Comparison of ENCODE assay signal across 8 mouse cellular contexts in the genomic region with DNA sequence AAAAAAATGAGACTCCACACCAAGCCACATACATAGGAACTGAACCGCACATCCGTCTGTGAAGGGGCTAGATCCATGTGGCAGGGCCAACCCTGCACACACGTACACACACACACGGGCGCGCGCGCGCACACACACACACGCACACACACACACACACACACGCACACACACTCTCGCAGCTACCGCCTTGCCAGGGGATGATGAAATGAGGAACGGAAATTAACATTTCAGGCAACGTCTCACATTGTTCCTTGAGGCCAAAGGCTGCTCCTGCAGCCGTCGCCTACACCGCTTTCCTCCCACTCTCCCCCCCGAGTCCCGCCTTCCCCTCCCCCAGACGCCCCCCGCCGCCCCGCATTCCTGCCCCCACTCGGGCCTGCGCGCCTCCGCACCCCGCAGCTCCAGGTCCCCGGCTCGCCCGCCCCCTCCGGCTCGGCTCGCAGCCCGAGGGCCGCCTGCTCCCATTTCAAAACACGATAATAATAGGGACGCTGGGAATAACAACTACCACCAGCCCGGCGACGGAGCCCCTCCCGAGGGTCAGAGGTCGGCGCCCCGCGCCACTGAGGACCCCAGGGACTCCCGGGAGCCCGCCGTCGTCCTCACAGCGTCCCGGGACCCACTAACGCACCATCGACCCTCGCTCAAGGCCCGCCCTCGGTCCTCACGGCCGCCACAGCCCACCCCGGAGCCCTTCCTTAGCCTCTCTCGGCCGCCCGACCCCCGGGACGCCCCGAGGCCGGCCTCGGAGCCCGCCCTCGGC. TPM values are rescaled to one million over a fixed set of nuclear protein-coding genes. Genes with fewer than 3 reads are reported as not detected.
A peak's percentile ranks its signal among the peaks of the same experiment; 100 is the strongest.
DNase-seq lines count a peak whose midpoint lies in the region; ATAC-seq lines count a peak whose summit lies in the region.

No protein-coding gene starts in this region.

- H3K36me3 ChIP-seq in embryonic facial prominence, embryonic 13.5 days: peaks cover 6% of the 10 kb centered on the region; the same call in 1 of the 2 replicates
- 0 out of 2 replicates have a peak, but pooled peaks cover 6% of the 10 kb centered on the region for H3K36me3 ChIP-seq in heart, embryonic 10.5 days
- no peaks in the 10 kb centered on the region for H3K36me3 ChIP-seq in kidney, embryonic 15.5 days
- H3K36me3 ChIP-seq in liver, embryonic 11.5 days (ENCODE audit: control insufficient read depth, insufficient read depth, low read length): no peaks in the 10 kb centered on the region
- peaks cover 4% of the 10 kb centered on the region; the same call in 1 of the 2 replicates for H3K36me3 ChIP-seq in stomach, embryonic 14.5 days (ENCODE audit: control insufficient read depth, insufficient read depth, low read length)

- peak overlapping the region; percentile 70 for H3K4me2 ChIP-seq in embryonic facial prominence, embryonic 13.5 days
- peak overlapping the region; percentile 80 for H3K4me2 ChIP-seq in kidney, embryonic 15.5 days
- peak overlapping the region; percentile 77 for H3K4me2 ChIP-seq in liver, embryonic 11.5 days
- H3K4me2 ChIP-seq in stomach, embryonic 14.5 days (replicated peaks; ENCODE audit: low read depth, low read length): peak overlapping the region; percentile 77

- H3K9ac ChIP-seq in embryonic facial prominence, embryonic 13.5 days: peak overlapping the region; percentile 100
- H3K9ac ChIP-seq in kidney, embryonic 15.5 days: peak overlapping the region; percentile 100
- H3K9ac ChIP-seq in liver, embryonic 11.5 days (ENCODE audit: low read depth, low read length): peak overlapping the region; percentile 100
- H3K9ac ChIP-seq in stomach, embryonic 14.5 days (replicated peaks; ENCODE audit: low read depth, low read length): peak overlapping the region; percentile 99

- H3K27ac ChIP-seq in embryonic facial prominence, embryonic 13.5 days: peak overlapping the region; percentile 97
- H3K27ac ChIP-seq in heart, embryonic 10.5 days: peak overlapping the region; percentile 100
- peak overlapping the region; percentile 99 for H3K27ac ChIP-seq in kidney, embryonic 15.5 days
- H3K27ac ChIP-seq in liver, embryonic 11.5 days (ENCODE audit: low read depth, low read length): peak overlapping the region; percentile 97
- H3K27ac ChIP-seq in stomach, embryonic 14.5 days (ENCODE audit: low read length): peak overlapping the region; percentile 96

- H3K4me3 ChIP-seq in embryonic facial prominence, embryonic 13.5 days: peak overlapping the region; percentile 100
- H3K4me3 ChIP-seq in heart, embryonic 10.5 days: peak overlapping the region; percentile 100
- peak overlapping the region; percentile 100 for H3K4me3 ChIP-seq in kidney, embryonic 15.5 days (replicated peaks)
- peak overlapping the region; percentile 100 for H3K4me3 ChIP-seq in liver, embryonic 11.5 days (ENCODE audit: low read depth, low read length)
- H3K4me3 ChIP-seq in stomach, embryonic 14.5 days (ENCODE audit: low read depth, low read length): peak overlapping the region; percentile 99

- no peaks in the 10 kb centered on the region for H3K27me3 ChIP-seq in embryonic facial prominence, embryonic 13.5 days
- H3K27me3 ChIP-seq in heart, embryonic 10.5 days (ENCODE audit: insufficient read depth, poor library complexity, severe bottlenecking): no peaks in the 10 kb centered on the region
- no peaks in the 10 kb centered on the region for H3K27me3 ChIP-seq in kidney, embryonic 15.5 days
- no peaks in the 10 kb centered on the region for H3K27me3 ChIP-seq in liver, embryonic 11.5 days (replicated peaks; ENCODE audit: control insufficient read depth, insufficient read depth, low read length)
- no peaks in the 10 kb centered on the region for H3K27me3 ChIP-seq in stomach, embryonic 14.5 days (ENCODE audit: control insufficient read depth, insufficient read depth, low read length)

- no peaks in the 10 kb centered on the region for H3K9me3 ChIP-seq in embryonic facial prominence, embryonic 13.5 days
- no peaks in the 10 kb centered on the region for H3K9me3 ChIP-seq in heart, embryonic 10.5 days
- H3K9me3 ChIP-seq in kidney, embryonic 15.5 days (replicated peaks): no peaks in the 10 kb centered on the region
- H3K9me3 ChIP-seq in liver, embryonic 11.5 days (ENCODE audit: control insufficient read depth, low read length): no peaks in the 10 kb centered on the region
- H3K9me3 ChIP-seq in stomach, embryonic 14.5 days (ENCODE audit: control insufficient read depth, low read depth, low read length): no peaks in the 10 kb centered on the region

- H3K4me1 ChIP-seq in embryonic facial prominence, embryonic 13.5 days: peaks cover 36% of the 10 kb centered on the region
- H3K4me1 ChIP-seq in heart, embryonic 10.5 days: peaks cover 43% of the 10 kb centered on the region
- peaks cover 49% of the 10 kb centered on the region for H3K4me1 ChIP-seq in kidney, embryonic 15.5 days
- H3K4me1 ChIP-seq in liver, embryonic 11.5 days (replicated peaks; ENCODE audit: control insufficient read depth, insufficient read depth, low read length): peaks cover 43% of the 10 kb centered on the region
- H3K4me1 ChIP-seq in stomach, embryonic 14.5 days (ENCODE audit: control insufficient read depth, insufficient read depth, low read length): peaks cover 31% of the 10 kb centered on the region

- WGBS in embryonic facial prominence, embryonic 13.5 days: under 1% methylated on average over 68 of the region's 71 CpGs
- WGBS in heart, embryonic 10.5 days: 1% methylated on average over 71 of the region's 71 CpGs
- WGBS in kidney, embryonic 15.5 days: under 1% methylated on average over 63 of the region's 71 CpGs
- WGBS in liver, embryonic 11.5 days: under 1% methylated on average over 69 of the region's 71 CpGs
- under 1% methylated on average over 57 of the region's 71 CpGs for WGBS in stomach, embryonic 14.5 days

- ATAC-seq in embryonic facial prominence, embryonic 13.5 days (ENCODE audit: insufficient number of reproducible peaks, insufficient read depth, low FRiP score, low TSS enrichment, low read depth): no peak
- ATAC-seq in kidney, embryonic 15.5 days (replicated peaks; ENCODE audit: low FRiP score): no peak; the same call in 1 of the 2 replicates
- ATAC-seq in liver, embryonic 11.5 days (replicated peaks; ENCODE audit: low FRiP score): no peak
- ATAC-seq in stomach, embryonic 14.5 days (ENCODE audit: insufficient number of reproducible peaks, insufficient read depth, low FRiP score, low read depth): no peak

- DNase-seq in 3T3-L1 (ENCODE audit: low read depth, low spot score): peak; percentile 73
- DNase-seq in adrenal gland, postnatal 14 days: peak; percentile 75
- peak; percentile 86 for DNase-seq in heart, embryonic 10.5 days (ENCODE audit: low spot score)
- DNase-seq in liver, embryonic 11.5 days (ENCODE audit: low spot score): peak; percentile 67
- peak; percentile 90 for DNase-seq in naive thymus-derived CD4-positive, alpha-beta T cell, adult 2 months (ENCODE audit: low read depth)

RNA-seq across cellular contexts. Expression of a gene that starts 0.9 kb away (rescaled TPM):
- total RNA-seq in adrenal gland, postnatal 14 days (2021): 90.6 and 102 TPM in 2 replicates
- 40.9 and 44.1 TPM in 2 replicates for polyA plus RNA-seq in embryonic facial prominence, embryonic 13.5 days (2015; fragmentation: Nextera tagmentation; extraction: Ambion mirVana)
- polyA plus RNA-seq in heart, embryonic 10.5 days (2016; fragmentation: Nextera tagmentation; extraction: Ambion mirVana): 32.9 TPM in 2 replicates
- polyA plus RNA-seq in kidney, embryonic 15.5 days (2015; fragmentation: Nextera tagmentation; extraction: Ambion mirVana): 33.5 and 38.0 TPM in 2 replicates
- polyA plus RNA-seq in liver, embryonic 11.5 days (2014; fragmentation: Nextera tagmentation; extraction: Ambion mirVana): 49.2 and 53.8 TPM in 2 replicates
- 52.5 and 55.5 TPM in 2 replicates for polyA plus RNA-seq in stomach, embryonic 14.5 days (2014; fragmentation: Nextera tagmentation; extraction: Ambion mirVana)

RNA-seq across cellular contexts. Expression of a gene that starts 21.6 kb away (rescaled TPM):
- 73.2 and 79.6 TPM in 2 replicates for total RNA-seq in adrenal gland, postnatal 14 days (2021)
- 47.9 and 49.8 TPM in 2 replicates for polyA plus RNA-seq in embryonic facial prominence, embryonic 13.5 days (2015; fragmentation: Nextera tagmentation; extraction: Ambion mirVana)
- 57.4 and 63.0 TPM in 2 replicates for polyA plus RNA-seq in heart, embryonic 10.5 days (2016; fragmentation: Nextera tagmentation; extraction: Ambion mirVana)
- 48.9 and 52.5 TPM in 2 replicates for polyA plus RNA-seq in kidney, embryonic 15.5 days (2015; fragmentation: Nextera tagmentation; extraction: Ambion mirVana)
- polyA plus RNA-seq in liver, embryonic 11.5 days (2014; fragmentation: Nextera tagmentation; extraction: Ambion mirVana): 41.3 and 46.0 TPM in 2 replicates
- polyA plus RNA-seq in stomach, embryonic 14.5 days (2014; fragmentation: Nextera tagmentation; extraction: Ambion mirVana): 47.6 and 54.3 TPM in 2 replicates
